Mouse (Mus musculus): ENCODE measurements around the gene Atg9b.

Atg9b gene

GRCm38 (mm10) chr5:24380499-24380898, 11.4 kb downstream of the Atg9b start:
- DNase-seq (ENCODE audit: low spot score): no peak

GRCm38 (mm10) chr5:24379501-24379900, 12.4 kb downstream of the Atg9b start:
- no peak for DNase-seq (ENCODE audit: low spot score)

- no peak for DNase-seq (ENCODE audit: low spot score)
Observed at GRCm38 (mm10) chr5:24378700-24379099, 13.2 kb downstream of the Atg9b start.

- no peak for DNase-seq (ENCODE audit: low spot score)
Observed at GRCm38 (mm10) chr5:24374666-24375328, 17.1 kb downstream of the Atg9b start.

GRCm38 (mm10) chr5:24374216-24374615, 17.7 kb downstream of the Atg9b start:
- DNase-seq (ENCODE audit: low spot score): peak; percentile 42

GRCm38 (mm10) chr5:24373807-24374206, 18.1 kb downstream of the Atg9b start:
- DNase-seq (ENCODE audit: low spot score): no peak

GRCm38 (mm10) chr5:24369767-24370166, 22.2 kb downstream of the Atg9b start:
- no peak for DNase-seq (ENCODE audit: low spot score)

GRCm38 (mm10) chr5:24366426-24366825, 25.5 kb downstream of the Atg9b start:
- DNase-seq (ENCODE audit: low spot score): no peak

- DNase-seq (ENCODE audit: low spot score): no peak
Observed at GRCm38 (mm10) chr5:24365528-24365927, 26.4 kb downstream of the Atg9b start.

- DNase-seq (ENCODE audit: low spot score): no peak
Observed at GRCm38 (mm10) chr5:24364963-24365362, 27.0 kb downstream of the Atg9b start.

- DNase-seq (ENCODE audit: low spot score): no peak
Observed at GRCm38 (mm10) chr5:24364508-24364907, 27.4 kb downstream of the Atg9b start, which contains the start of gene Nos3. Nos3 (plus strand) TSS chr5:24364810.

- DNase-seq (ENCODE audit: low spot score): no peak
Observed at GRCm38 (mm10) chr5:24364061-24364460, 27.9 kb downstream of the Atg9b start.

GRCm38 (mm10) chr5:24363467-24363866, 28.5 kb downstream of the Atg9b start:
- no peak for DNase-seq (ENCODE audit: low spot score)

- DNase-seq (ENCODE audit: low spot score): peak; percentile 89
Observed at GRCm38 (mm10) chr5:24360792-24361454, 31.0 kb downstream of the Atg9b start.

- peak; percentile 68 for DNase-seq (ENCODE audit: low spot score)
Observed at GRCm38 (mm10) chr5:24357461-24357860, 34.5 kb downstream of the Atg9b start.

- DNase-seq (ENCODE audit: low spot score): no peak
Observed at GRCm38 (mm10) chr5:24356764-24357163, 35.2 kb downstream of the Atg9b start.

GRCm38 (mm10) chr5:24353327-24353726, 38.6 kb downstream of the Atg9b start:
- no peak for DNase-seq (ENCODE audit: low spot score)

- peak; percentile 78 for DNase-seq (ENCODE audit: low spot score)
Observed at GRCm38 (mm10) chr5:24352251-24352859, 39.6 kb downstream of the Atg9b start.

GRCm38 (mm10) chr5:24351701-24352171, 40.2 kb downstream of the Atg9b start:
- peak; percentile 89 for DNase-seq (ENCODE audit: low spot score)

GRCm38 (mm10) chr5:24351278-24351677, 40.7 kb downstream of the Atg9b start, which contains the start of gene Kcnh2:
Kcnh2 (minus strand) TSS chr5:24351604.
- DNase-seq (ENCODE audit: low spot score): no peak

GRCm38 (mm10) chr5:24350531-24351250, 41.3 kb downstream of the Atg9b start:
- DNase-seq (ENCODE audit: low spot score): no peak

- DNase-seq (ENCODE audit: low spot score): no peak
Observed at GRCm38 (mm10) chr5:24350073-24350472, 41.9 kb downstream of the Atg9b start.

All from MN1 (cell line).